Mouse (Mus musculus): ENCODE measurements around the gene Cd274. TPM values are rescaled to one million over a fixed set of nuclear protein-coding genes. Genes with fewer than 3 reads are reported as not detected.

Cd274 gene
- polyA plus RNA-seq, 1 experiment = 1.7 TPM

DNA sequence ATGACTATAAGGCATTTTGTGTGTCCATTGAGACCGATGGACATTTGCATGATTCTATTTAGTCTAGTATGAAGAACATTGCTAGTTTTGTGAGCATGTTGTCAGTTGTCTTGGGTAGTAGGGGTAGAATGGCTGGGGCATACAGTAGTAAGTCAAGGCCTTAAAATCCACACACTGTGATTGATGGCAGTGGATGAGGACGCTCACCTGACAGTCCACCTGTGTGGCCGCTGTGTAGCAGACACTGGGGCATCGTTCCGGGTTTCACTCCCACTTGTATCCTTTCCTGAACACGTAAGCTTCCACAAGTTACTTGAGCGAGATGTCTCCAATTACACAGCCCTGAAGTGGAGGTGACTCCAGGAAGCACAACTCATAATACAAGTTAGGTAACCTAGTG, 3.7 kb upstream of the Cd274 start:
- no peak for DNase-seq (ENCODE audit: extremely low spot score in 1 of 2, low spot score in 1 of 2)

GRCm38 (mm10) chr19:29364076-29364475, 3.2 kb upstream of the Cd274 start:
- no peak for DNase-seq (ENCODE audit: extremely low spot score in 1 of 2, low spot score in 1 of 2)

- DNase-seq (ENCODE audit: extremely low spot score in 1 of 2, low spot score in 1 of 2) = no peak
Measured at GRCm38 (mm10) chr19:29365105-29365504, 2.1 kb upstream of the Cd274 start.

GRCm38 (mm10) chr19:29366226-29366968, 858 bp upstream of the Cd274 start:
- no peak for DNase-seq (ENCODE audit: extremely low spot score in 1 of 2, low spot score in 1 of 2)

- DNase-seq (ENCODE audit: extremely low spot score in 1 of 2, low spot score in 1 of 2) = no peak
Measured at GRCm38 (mm10) chr19:29368041-29368440, 786 bp downstream of the Cd274 start.

DNA sequence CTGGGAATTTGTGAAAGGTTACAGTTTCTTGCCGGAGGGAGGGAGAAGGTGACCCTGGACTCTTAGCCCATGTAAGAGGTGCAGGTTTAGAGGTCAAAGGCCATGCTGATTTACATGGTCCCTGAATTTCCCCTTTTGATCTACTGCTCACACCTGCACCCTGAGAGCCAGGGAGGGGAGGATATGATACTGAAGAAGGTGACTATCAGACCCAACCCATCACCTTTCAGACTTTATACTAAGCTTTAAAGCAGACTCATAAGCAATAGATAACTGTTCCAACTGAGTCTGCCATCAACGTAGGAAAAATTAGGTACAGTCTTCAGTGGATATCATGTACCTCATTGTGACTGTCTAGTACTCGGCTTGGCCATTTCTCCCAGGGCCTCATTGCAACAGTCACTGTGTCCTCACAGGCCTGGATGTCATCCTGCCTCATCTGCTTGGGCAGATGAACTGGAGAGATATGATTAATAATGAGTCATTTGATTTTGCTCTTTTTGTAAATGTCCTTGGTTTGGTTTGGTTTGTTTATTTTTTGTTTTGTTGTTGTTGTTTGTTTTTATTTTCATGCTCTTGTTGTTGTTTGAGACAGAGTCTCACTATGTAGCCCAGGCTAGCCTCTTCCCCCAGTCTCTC, 1.5 kb downstream of the Cd274 start:
- DNase-seq (ENCODE audit: extremely low spot score in 1 of 2, low spot score in 1 of 2) = no peak

- no peak for DNase-seq (ENCODE audit: extremely low spot score in 1 of 2, low spot score in 1 of 2)
Measured at GRCm38 (mm10) chr19:29370112-29370511, 2.9 kb downstream of the Cd274 start.

- DNase-seq (ENCODE audit: extremely low spot score in 1 of 2, low spot score in 1 of 2) = no peak
Measured at GRCm38 (mm10) chr19:29370545-29371283, 3.5 kb downstream of the Cd274 start.

DNA sequence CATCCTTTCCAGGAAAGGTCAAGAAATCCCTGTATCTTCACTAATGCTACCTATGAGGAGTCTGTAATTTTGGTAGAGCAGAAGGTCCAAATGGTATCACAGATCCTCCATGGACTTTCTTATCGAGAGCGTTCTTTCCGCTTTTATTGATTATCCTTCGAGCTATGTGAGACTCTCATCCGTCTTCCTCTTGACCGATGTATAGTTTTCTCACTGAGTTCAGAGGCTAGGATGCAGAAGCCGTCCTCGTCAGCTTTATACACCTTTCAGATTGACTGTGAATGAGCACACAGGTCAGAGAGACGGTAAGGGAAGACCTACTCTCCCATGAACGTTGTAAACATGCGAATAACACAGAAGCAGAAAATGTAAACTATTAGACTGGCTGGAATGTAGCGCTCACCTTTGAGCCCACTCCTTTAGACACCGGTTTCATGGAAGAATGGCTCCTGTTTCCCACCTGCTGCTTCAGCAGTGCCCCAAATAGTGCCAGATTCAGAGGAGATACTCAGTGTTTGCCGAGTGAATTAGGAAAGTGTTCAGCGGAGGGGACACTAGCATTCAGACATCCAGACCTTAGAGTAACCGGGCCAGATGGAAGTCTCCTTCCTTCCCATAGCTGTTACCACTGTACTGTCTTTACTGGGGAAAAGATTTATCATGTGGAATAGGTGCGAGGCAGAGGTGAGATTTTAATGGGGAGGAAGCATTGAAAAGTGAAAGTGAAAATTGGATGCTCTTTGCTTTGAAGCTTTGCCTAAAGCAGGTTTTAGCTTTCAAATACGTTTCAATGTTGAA, 4.2 kb downstream of the Cd274 start:
- no peak for DNase-seq (ENCODE audit: extremely low spot score in 1 of 2, low spot score in 1 of 2)

- peak in 1 of 2 experiments; percentile 58 for DNase-seq (ENCODE audit: extremely low spot score in 1 of 2, low spot score in 1 of 2)
Measured at GRCm38 (mm10) chr19:29372138-29372537, 4.9 kb downstream of the Cd274 start.

GRCm38 (mm10) chr19:29372621-29373020, 5.4 kb downstream of the Cd274 start:
- no peak for DNase-seq (ENCODE audit: extremely low spot score in 1 of 2, low spot score in 1 of 2)

DNA sequence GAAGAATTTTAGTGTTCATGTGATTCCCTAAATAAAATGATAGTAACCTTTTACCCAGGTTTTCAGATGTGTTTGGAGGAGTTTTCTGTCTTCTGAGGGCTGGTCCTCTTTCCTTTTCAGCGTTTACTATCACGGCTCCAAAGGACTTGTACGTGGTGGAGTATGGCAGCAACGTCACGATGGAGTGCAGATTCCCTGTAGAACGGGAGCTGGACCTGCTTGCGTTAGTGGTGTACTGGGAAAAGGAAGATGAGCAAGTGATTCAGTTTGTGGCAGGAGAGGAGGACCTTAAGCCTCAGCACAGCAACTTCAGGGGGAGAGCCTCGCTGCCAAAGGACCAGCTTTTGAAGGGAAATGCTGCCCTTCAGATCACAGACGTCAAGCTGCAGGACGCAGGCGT, 6.2 kb downstream of the Cd274 start:
- no peak for DNase-seq (ENCODE audit: extremely low spot score in 1 of 2, low spot score in 1 of 2)

DNA sequence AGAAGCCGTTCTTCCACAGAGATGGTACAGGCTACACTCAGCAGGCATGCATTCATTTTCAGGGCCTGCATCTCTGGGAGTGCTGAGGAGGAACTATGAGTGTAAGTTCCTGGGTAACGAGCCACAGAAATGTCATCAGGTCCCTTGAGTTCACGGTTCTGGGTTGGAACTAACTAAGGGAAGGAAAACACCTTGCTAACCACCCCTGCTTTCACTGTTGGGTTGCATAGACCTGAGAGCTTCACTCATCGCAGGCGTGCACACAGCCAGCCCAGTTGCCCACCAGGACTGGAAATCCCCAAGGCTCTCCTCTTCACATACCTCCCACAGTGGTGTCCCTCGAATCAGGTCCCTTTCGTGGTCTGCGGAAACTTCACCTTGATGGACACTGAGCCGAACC, 7.7 kb downstream of the Cd274 start:
- no peak for DNase-seq (ENCODE audit: extremely low spot score in 1 of 2, low spot score in 1 of 2)

GRCm38 (mm10) chr19:29376382-29376781, 9.1 kb downstream of the Cd274 start:
- DNase-seq (ENCODE audit: extremely low spot score in 1 of 2, low spot score in 1 of 2) = no peak

DNA sequence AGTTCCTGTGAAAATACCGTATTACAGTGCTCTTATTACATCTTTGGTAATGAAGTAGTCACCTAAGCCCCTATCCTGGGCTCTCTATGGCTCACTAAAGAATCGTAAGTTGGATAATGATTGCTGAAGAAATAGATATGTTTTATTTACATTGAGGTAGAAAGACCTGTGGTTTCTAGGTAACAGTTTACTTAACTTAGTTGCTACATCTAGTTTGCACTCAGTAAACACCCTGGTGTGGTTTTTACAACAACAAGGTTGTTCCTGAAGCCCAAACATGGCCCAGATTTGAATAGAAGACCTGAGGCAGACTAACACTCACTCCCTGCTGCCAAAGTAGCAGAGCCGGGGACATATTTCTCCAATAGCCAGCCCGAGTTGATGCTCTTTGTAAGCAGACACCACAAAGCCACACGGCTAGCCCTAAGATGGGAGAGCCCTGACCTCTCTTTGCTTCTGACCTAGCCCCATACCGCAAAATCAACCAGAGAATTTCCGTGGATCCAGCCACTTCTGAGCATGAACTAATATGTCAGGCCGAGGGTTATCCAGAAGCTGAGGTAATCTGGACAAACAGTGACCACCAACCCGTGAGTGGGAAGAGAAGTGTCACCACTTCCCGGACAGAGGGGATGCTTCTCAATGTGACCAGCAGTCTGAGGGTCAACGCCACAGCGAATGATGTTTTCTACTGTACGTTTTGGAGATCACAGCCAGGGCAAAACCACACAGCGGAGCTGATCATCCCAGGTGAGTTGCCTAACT, 12.8 kb downstream of the Cd274 start:
- DNase-seq (ENCODE audit: extremely low spot score in 1 of 2, low spot score in 1 of 2) = no peak

- DNase-seq (ENCODE audit: extremely low spot score in 1 of 2, low spot score in 1 of 2) = no peak
Measured at GRCm38 (mm10) chr19:29383368-29383767, 16.1 kb downstream of the Cd274 start.

- DNase-seq (ENCODE audit: extremely low spot score in 1 of 2, low spot score in 1 of 2) = no peak
Measured at GRCm38 (mm10) chr19:29384412-29384811, 17.2 kb downstream of the Cd274 start.

- no peak for DNase-seq (ENCODE audit: extremely low spot score in 1 of 2, low spot score in 1 of 2)
Measured at GRCm38 (mm10) chr19:29384994-29385393, 17.7 kb downstream of the Cd274 start.

DNA sequence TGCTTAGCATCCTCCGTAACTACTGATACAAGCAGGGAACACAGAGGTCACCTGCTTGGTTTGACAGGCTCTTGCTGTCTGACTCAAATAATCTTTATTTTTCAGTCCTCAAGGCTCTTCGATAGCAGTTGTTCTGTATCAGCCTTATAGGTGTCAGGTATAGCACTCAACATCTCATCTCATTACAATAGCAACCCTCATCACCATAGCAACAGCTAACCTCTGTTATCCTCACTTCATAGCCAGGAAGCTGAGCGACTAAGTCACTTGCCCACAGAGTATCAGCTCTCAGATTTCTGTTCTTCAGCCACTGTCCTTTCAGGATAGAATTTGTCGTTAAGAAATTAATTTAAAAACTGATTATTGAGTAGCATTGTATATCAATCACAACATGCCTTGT, 18.6 kb downstream of the Cd274 start:
- no peak for DNase-seq (ENCODE audit: extremely low spot score in 1 of 2, low spot score in 1 of 2)

DNA sequence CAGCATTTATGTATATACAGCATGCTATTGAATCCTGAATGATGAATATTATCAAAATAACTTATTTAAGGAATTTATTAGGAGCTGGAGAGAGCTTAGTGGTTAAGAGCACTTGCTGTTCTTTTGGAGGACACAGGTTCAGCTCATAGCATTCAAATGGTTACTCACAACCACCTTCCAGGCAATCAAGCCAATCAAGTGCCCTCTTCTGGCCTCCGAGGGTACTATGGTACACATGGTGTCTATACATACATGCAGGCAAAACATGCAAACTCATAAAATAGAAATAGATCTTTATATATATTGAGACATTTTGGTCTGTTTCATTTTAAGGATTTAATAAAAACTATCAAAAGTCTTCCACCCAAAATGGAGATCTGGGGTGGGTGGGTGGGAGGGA, 21.6 kb downstream of the Cd274 start:
- no peak for DNase-seq (ENCODE audit: extremely low spot score in 1 of 2, low spot score in 1 of 2)

Measured in frontal cortex, adult 2 months (tissue).